Mouse (Mus musculus) WW6 (cell line): Measurements from ENCODE around the gene Smc4.

Source experiments
- DNase-seq: peaks from one replicate; pipeline ENCODE4 v3.0.0-alpha.2; 2013; ENCODE audit warnings: low read depth, low spot score

Gene Smc4

GRCm38 (mm10) chr3:69004437-69005337 is at the start of gene Smc4, which contains the start of gene Ift80:
Smc4 (plus strand) TSS chr3:69004738.
Ift80 (minus strand) TSS chr3:69004570.
- peak; percentile 87 for DNase-seq

- DNase-seq = no peak
These were observed 48.1 kb upstream of the Smc4 start for GRCm38 (mm10) chr3:68956454-68956853.

- DNase-seq = no peak
These were observed 47.1 kb upstream of the Smc4 start for GRCm38 (mm10) chr3:68957413-68957812.

- peak; percentile 14 for DNase-seq
These were observed 39.9 kb upstream of the Smc4 start for GRCm38 (mm10) chr3:68964682-68965081.

GRCm38 (mm10) chr3:68966527-68967285 is 37.8 kb upstream of the Smc4 start:
- DNase-seq = no peak

GRCm38 (mm10) chr3:68967404-68967803 is 37.1 kb upstream of the Smc4 start:
- no peak for DNase-seq

- no peak for DNase-seq
These were observed 35.4 kb upstream of the Smc4 start for GRCm38 (mm10) chr3:68969091-68969590.

- no peak for DNase-seq
These were observed 31.0 kb upstream of the Smc4 start for GRCm38 (mm10) chr3:68973574-68973973.

GRCm38 (mm10) chr3:68974639-68975532 is 29.7 kb upstream of the Smc4 start:
- no peak for DNase-seq

GRCm38 (mm10) chr3:68975533-68976490 is 28.7 kb upstream of the Smc4 start:
- no peak for DNase-seq

- DNase-seq = no peak
These were observed 26.8 kb upstream of the Smc4 start for GRCm38 (mm10) chr3:68977696-68978095.

- DNase-seq = no peak
These were observed 25.4 kb upstream of the Smc4 start for GRCm38 (mm10) chr3:68979187-68979586.

- DNase-seq = no peak
These were observed 23.6 kb upstream of the Smc4 start for GRCm38 (mm10) chr3:68980898-68981297.

- DNase-seq = no peak
These were observed 18.0 kb upstream of the Smc4 start for GRCm38 (mm10) chr3:68986550-68986949.

GRCm38 (mm10) chr3:69002781-69003180 is 1.8 kb upstream of the Smc4 start:
- DNase-seq = no peak

GRCm38 (mm10) chr3:69004055-69004436 is 492 bp upstream of the Smc4 start:
- no peak for DNase-seq

- peak; percentile 20 for DNase-seq
These were observed 1.1 kb downstream of the Smc4 start for GRCm38 (mm10) chr3:69005338-69006245.

- no peak for DNase-seq
These were observed 1.8 kb downstream of the Smc4 start for GRCm38 (mm10) chr3:69006246-69006760.

GRCm38 (mm10) chr3:69008873-69009272 is 4.3 kb downstream of the Smc4 start:
- no peak for DNase-seq
